Mouse (Mus musculus) left cerebral cortex, postnatal 10 days (tissue): ENCODE results near the gene Rasgef1c. TPM values are rescaled to one million over a fixed set of nuclear protein-coding genes. Genes with fewer than 3 reads are reported as not detected.

Experiments
- DNase-seq, 2 experiments: peaks; one replicate each; pipeline ENCODE4 v3.0.0; 2021 to 2022; ENCODE audit warnings: low spot score in 2 of 2, mixed read lengths in 1 of 2; ENCODE audit errors: extremely low spot score in 1 of 2
- intact Hi-C: fragments of 180-260 bp; cut with DNase I; formaldehyde crosslinking; loops from one replicate; pipeline ENCODE4 v1.15.1; 2025
- microRNA-seq: library from miRNA; unstranded; fragments of <30 nt; microRNA quantifications from one replicate; pipeline ENCODE4 v1.2.0, GENCODE M21; 2022
- total RNA-seq, 2 experiments: library from RNA; stranded (reverse); gene quantifications; 2 replicates each; pipeline ENCODE4 v1.2.3; 2021

Gene Rasgef1c
- total RNA-seq, 2 experiments from 2014 or later, result 17.5 to 20.2 TPM

- no peak for DNase-seq
- intact Hi-C loops, result no loop called here
Measured at GRCm38 (mm10) chr11:50002853-50003252, 101.2 kb downstream of the Rasgef1c start.

DNA sequence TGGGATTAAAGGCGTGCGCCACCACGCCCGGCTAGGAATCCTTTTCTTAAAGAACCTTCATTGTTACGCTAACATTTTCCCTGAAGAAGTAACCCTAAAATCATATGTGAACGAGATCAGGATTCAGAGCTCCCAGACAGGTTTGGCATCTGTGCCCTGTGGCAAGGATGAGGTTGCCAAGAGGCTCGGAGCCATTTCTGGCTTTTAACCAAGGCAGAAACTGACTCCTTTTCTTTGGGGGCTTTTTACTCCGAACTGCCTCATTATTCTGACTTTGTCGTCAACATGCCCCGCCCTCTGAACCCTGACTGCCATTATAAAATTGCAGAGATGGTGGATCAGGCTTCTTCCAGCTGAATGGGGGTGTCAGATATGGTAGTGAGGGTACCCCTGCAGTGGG, 106.1 kb downstream of the Rasgef1c start:
- intact Hi-C loops, result no loop called here
- no peak for DNase-seq

DNA sequence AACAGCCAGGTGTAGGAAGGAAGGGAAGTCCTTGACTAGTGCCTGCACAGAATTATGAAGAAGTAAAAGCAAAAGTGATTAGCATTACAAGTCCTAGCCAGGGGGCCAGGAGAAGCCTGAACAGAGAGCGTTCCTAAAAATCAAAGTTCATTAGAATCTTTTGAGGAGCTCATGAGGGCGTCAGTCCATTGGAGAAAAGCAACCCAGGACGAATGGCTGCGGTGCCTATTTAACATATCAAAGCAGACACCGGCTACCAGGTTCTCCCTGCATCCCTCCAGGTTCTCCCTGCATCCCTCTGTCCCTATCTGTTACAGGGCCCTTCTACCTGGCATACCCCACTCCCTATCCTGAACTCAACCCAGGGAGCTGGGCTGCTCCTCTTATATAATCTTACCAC, 106.6 kb downstream of the Rasgef1c start:
- no peak for DNase-seq
- intact Hi-C loops, result no loop called here

GRCm38 (mm10) chr11:50013016-50013415, 111.4 kb downstream of the Rasgef1c start:
- DNase-seq, result no peak
- intact Hi-C loops, result no loop called here

- DNase-seq, result no peak
- intact Hi-C loops, result no loop called here
Measured at GRCm38 (mm10) chr11:50016503-50016902, 114.9 kb downstream of the Rasgef1c start.

GRCm38 (mm10) chr11:50017511-50017910, 115.9 kb downstream of the Rasgef1c start:
- no peak for DNase-seq

DNA sequence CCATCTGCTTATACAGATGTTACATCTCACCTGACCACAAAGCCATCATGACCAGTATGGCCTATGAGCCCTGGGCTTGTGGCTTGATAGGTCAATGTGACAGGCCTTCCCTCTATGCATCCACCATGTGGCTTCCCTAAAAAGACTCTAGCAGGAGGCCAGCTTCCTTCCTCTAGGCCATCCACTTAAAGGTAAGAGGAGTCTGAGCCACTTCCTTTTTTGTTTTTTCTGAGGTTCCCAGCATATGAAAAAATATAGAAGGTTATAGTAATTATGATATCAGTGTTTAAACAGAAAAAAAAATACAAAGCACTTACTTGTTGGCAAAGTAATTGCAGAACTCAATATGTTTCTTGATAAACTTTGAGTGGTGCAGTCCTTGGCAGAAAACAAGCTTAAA, 117.2 kb downstream of the Rasgef1c start:
- intact Hi-C loops, result no loop called here
- DNase-seq, result no peak

More at GRCm38 (mm10) chr11:50017511-50017910, 115.9 kb downstream of the Rasgef1c start:
- intact Hi-C loops, result no loop called here

DNA sequence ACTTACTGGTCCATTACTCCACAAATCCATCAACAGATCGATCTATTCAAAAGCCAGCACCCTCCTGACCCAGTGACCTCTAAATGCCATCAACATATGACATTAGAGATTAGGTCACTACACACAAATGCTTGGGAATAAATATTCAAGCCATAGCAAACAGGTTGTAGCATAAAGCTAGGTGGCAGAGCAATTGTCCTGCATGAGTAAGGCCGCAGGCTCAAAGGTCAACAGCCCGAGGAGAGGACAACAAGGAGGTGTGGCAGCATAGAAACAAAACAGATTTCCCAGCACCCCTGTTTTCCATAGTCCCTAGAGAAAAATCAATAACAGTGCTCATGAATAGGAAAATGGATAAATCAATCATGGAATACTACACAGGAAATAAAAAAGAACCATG, 120.5 kb downstream of the Rasgef1c start:
- DNase-seq, result no peak
- intact Hi-C loops, result no loop called here

- intact Hi-C loops, result no loop called here
- DNase-seq, result no peak
Measured at GRCm38 (mm10) chr11:50024445-50024832, 122.8 kb downstream of the Rasgef1c start.

GRCm38 (mm10) chr11:50024833-50025720, 123.4 kb downstream of the Rasgef1c start, which contains the start of gene Rnf130:
Gene Rnf130 (plus strand): TSS chr11:50025346.
- peak; percentile 91 to 97 for DNase-seq
- intact Hi-C loops, result loop anchor here (5.0 kb wide), 1 partner anchor 82 kb away; no protein-coding TSS in a partner anchor

DNA sequence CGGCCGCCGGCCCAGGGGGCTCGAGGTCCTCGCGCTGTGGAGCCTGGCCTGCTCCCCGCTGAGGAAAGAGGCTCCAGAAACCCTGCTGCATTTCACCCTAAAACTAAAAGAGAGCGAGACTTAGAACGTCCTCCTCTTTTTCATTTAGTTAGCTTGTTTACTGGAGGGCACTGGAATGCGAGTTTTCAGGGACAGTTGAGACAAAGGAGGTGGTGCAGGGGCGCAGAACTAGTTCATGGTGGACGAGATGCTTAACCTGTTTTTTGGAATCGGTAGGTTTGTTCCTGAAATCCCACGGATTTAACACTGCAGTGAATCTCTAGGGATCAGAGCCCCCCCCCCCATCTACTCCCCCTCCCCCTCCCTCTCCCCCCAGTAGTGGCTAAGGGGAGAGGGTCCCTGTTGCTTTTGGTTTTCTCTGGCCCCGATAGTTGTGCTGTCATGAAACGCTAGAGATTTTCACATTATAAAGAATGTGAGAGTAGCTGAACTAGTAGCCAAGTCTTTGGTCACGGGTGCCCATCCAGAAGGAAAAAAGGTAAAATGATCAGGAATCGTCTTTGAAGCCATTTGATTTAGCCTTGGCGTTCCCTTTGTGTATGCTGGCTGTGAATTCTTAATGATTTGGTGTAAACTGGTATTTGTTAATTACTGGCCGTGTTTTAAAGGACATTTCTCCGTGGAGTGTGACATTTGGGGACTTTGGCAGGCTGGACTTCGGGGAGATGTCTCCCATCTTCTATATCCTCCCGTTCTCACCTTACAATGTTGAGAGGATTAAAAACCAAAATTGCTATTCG, 124.3 kb downstream of the Rasgef1c start:
- intact Hi-C loops, result loop anchor here (5.0 kb wide), 1 partner anchor 81 kb away; no protein-coding TSS in a partner anchor
- DNase-seq, result no peak

GRCm38 (mm10) chr11:50026521-50027090, 125.0 kb downstream of the Rasgef1c start:
- DNase-seq, result no peak
- intact Hi-C loops, result loop anchor here (5.0 kb wide), 1 partner anchor 81 kb away; no protein-coding TSS in a partner anchor

GRCm38 (mm10) chr11:50028416-50028815, 126.8 kb downstream of the Rasgef1c start:
- DNase-seq, result no peak
- intact Hi-C loops, result loop anchor here (5.0 kb wide), 1 partner anchor 79 kb away; no protein-coding TSS in a partner anchor

Small RNA genes within 50 kb of the gene (microRNA-seq; reads per million reads assigned to microRNA genes)
- gene Gm23492, result not detected

Other genes with a start within 250 kb of the Rasgef1c start
- gene Scgb3a1, start 238.2 kb upstream of the Rasgef1c start, total RNA-seq, result not detected
- 10 to 100 TPM; 47.6 to 48.9 TPM for gene Cnot6, start 189.1 kb upstream of the Rasgef1c start, total RNA-seq
- 1 to 10 TPM; 8.9 to 9.9 TPM for gene Gfpt2, start 107.7 kb upstream of the Rasgef1c start, total RNA-seq
- 100 to 1,000 TPM; 202 to 212 TPM for gene Mapk9, start 55.1 kb upstream of the Rasgef1c start, total RNA-seq
- gene Rnf130, start 123.5 kb downstream of the Rasgef1c start, total RNA-seq, result 100 to 1,000 TPM in 1 of 2 experiments, 10 to 100 TPM in 1; 98.2 to 106 TPM
- gene Tbc1d9b, start 229.6 kb downstream of the Rasgef1c start, total RNA-seq, result 10 to 100 TPM; 71.9 to 77.0 TPM